Mouse (Mus musculus) cerebellum, postnatal 4 days (tissue): Measurements from ENCODE around the gene Gabrb1.
A peak's percentile ranks its signal among the peaks of the same experiment; 100 is the strongest.
"Not testable (repeated sequence)": the region's sequence is repeated elsewhere in the genome, so short reads cannot be mapped to it uniquely, and the experiment has no call there.

Experiments
- DNase-seq, 2 experiments: peaks; one replicate each; pipeline ENCODE4 v3.0.0; 2022; ENCODE audit warnings: low spot score in 2 of 2, mixed read lengths in 1 of 2

Gabrb1 gene

GRCm38 (mm10) chr5:72003811-72004435 lies 346.0 kb downstream of the Gabrb1 start:
- DNase-seq: no peak

- DNase-seq: no peak
Measured at GRCm38 (mm10) chr5:72036954-72037353, 379.0 kb downstream of the Gabrb1 start.

GRCm38 (mm10) chr5:72043226-72044151 lies 385.6 kb downstream of the Gabrb1 start:
- no peak for DNase-seq

- DNase-seq: no peak
Measured at GRCm38 (mm10) chr5:72046261-72046660, 388.3 kb downstream of the Gabrb1 start.

- no peak for DNase-seq
Measured at GRCm38 (mm10) chr5:72064079-72064478, 406.2 kb downstream of the Gabrb1 start.

- no peak for DNase-seq
Measured at GRCm38 (mm10) chr5:72068826-72069225, 410.9 kb downstream of the Gabrb1 start.

GRCm38 (mm10) chr5:72069398-72069797 lies 411.5 kb downstream of the Gabrb1 start:
- DNase-seq: not testable (repeated sequence)

- no peak for DNase-seq
Measured at GRCm38 (mm10) chr5:72076781-72077180, 418.9 kb downstream of the Gabrb1 start.

GRCm38 (mm10) chr5:72086518-72086917 lies 428.6 kb downstream of the Gabrb1 start:
- DNase-seq: no peak

GRCm38 (mm10) chr5:72094582-72094981 lies 436.7 kb downstream of the Gabrb1 start:
- peak in 1 of 2 experiments; percentile 22 for DNase-seq

- DNase-seq: no peak
Measured at GRCm38 (mm10) chr5:72095015-72095414, 437.1 kb downstream of the Gabrb1 start.

- no peak for DNase-seq
Measured at GRCm38 (mm10) chr5:72104274-72104921, 446.5 kb downstream of the Gabrb1 start.

- no peak for DNase-seq
Measured at GRCm38 (mm10) chr5:72122414-72123037, 464.6 kb downstream of the Gabrb1 start.

- no peak for DNase-seq
Measured at GRCm38 (mm10) chr5:72126681-72127080, 468.8 kb downstream of the Gabrb1 start.

GRCm38 (mm10) chr5:72133906-72134305 lies 476.0 kb downstream of the Gabrb1 start:
- no peak for DNase-seq

GRCm38 (mm10) chr5:72138256-72138655 lies 480.3 kb downstream of the Gabrb1 start:
- no peak for DNase-seq

GRCm38 (mm10) chr5:72139619-72140018 lies 481.7 kb downstream of the Gabrb1 start:
- DNase-seq: no peak

- DNase-seq: no peak
Measured at GRCm38 (mm10) chr5:72148679-72149078, 490.8 kb downstream of the Gabrb1 start.

GRCm38 (mm10) chr5:72150870-72151269 lies 493.0 kb downstream of the Gabrb1 start:
- DNase-seq: no peak

- DNase-seq: not testable (repeated sequence)
Measured at GRCm38 (mm10) chr5:72155686-72156085, 497.8 kb downstream of the Gabrb1 start.

GRCm38 (mm10) chr5:72156598-72156997 lies 498.7 kb downstream of the Gabrb1 start:
- DNase-seq: no peak

GRCm38 (mm10) chr5:72158667-72159066 lies 500.8 kb downstream of the Gabrb1 start:
- no peak for DNase-seq
